Mouse (Mus musculus) heart, postnatal 0 days (tissue): Measurements from ENCODE around the gene BC004004.

ENCODE experiments used
- CTCF ChIP-seq: IDR thresholded peaks from 2 replicates; pipeline ENCODE4 v1.5.1; 2016; ENCODE audit warnings: antibody characterized with exemption, control low read depth, low read depth
- EP300 ChIP-seq: IDR thresholded peaks from 2 replicates; pipeline ENCODE4 v1.6.1; 2016; ENCODE audit warnings: antibody characterized with exemption, low read depth

GRCm38 (mm10) chr17:29341591-29342003, 73.0 kb downstream of the BC004004 start:
- TF ChIP-seq CTCF = peak; percentile 20; the same call in 1 of the 2 replicates
- no peak for TF ChIP-seq EP300
